Mouse (Mus musculus): Measurements from ENCODE around the gene Hspd1.
"Not testable (repeated sequence)": the region's sequence is repeated elsewhere in the genome, so short reads cannot be mapped to it uniquely, and the experiment has no call there.

The Hspd1 gene

GRCm38 (mm10) chr1:55086868-55087400, 1.1 kb downstream of the Hspd1 start:
- no peak for DNase-seq

GRCm38 (mm10) chr1:55085781-55086366, 2.2 kb downstream of the Hspd1 start:
- DNase-seq: no peak

DNA sequence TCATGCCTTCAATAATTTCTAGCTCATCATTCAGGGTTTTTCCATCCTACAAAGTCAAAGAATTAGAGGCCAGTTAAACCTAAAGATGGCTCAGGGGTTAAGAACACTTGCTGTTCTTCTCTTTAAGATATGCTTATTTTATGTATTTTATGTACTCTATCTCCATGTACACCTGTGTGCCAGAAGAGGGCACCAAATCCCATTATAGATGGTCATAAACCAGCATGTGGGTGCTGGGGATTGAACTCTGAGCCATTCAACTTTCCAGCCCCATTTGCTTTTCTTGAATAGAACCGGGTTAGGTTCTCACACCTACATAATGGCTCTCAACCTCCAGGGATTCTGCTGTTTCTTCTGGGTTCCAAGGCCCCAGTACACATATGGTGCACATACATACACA, 5.9 kb downstream of the Hspd1 start:
- peak; percentile 14 to 33 for DNase-seq

DNA sequence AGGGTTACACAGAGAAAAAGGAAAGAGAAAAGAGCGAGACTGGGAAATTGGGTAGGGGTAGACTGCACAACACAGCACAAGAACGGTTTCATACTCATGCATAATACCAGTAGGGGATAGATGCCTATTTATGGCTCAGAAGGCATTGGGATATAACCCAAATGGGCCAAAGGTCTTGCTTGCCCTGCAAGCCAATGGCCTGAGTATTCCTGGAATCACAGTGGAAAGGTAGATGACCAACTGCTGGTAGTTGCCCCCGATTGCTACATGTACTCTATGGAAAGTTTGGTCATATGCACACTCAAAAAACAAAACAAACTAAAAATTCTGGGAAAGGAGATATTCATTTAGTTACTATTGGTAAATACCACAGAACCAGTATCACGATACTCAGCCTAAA, 8.4 kb downstream of the Hspd1 start:
- no peak for DNase-seq

- no peak for DNase-seq
These were observed 11.1 kb downstream of the Hspd1 start for GRCm38 (mm10) chr1:55076849-55077516.

DNA sequence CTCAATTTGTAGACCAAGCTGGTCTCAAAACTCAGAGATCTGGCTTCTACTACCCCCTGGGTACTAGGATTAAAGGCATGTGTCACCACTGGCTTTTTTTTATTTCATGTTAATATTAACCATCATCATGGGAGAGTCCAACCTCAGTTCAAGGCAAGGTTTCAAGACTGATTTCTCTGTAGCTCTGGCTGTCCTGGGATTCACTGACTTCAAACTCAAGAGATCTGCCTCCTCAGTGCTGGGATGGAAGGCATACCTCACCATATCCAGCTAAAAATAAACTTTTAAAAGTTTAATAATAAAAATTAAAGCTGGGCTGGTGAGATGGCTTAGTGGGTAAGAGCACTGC, 11.7 kb downstream of the Hspd1 start:
- no peak for DNase-seq

- DNase-seq: no peak
These were observed 12.2 kb downstream of the Hspd1 start for GRCm38 (mm10) chr1:55075652-55076394.

- DNase-seq: no peak
These were observed 13.3 kb downstream of the Hspd1 start for GRCm38 (mm10) chr1:55074757-55075156.

GRCm38 (mm10) chr1:55072328-55072727, 15.7 kb downstream of the Hspd1 start:
- not testable (repeated sequence) for DNase-seq

GRCm38 (mm10) chr1:55061772-55062171, 26.3 kb downstream of the Hspd1 start:
- no peak for DNase-seq

DNA sequence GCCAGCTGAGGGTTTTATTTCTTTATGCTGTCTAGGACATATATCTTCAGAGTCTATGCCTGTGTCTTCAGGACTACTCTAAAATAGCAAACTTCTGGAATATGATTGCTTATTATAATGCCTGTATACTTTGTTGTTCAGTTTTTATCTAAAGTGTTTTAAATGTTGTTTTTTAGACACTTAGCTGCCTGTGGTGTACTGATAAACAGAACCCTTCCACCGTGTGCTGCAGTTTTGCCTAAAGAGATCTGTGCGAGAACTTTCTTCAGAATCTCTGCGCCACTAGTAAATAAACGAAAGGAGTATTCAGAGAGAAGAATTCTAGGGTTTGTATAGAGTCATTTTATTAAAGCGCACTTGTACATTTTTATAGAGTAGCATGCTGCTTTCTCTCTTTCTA, 26.9 kb downstream of the Hspd1 start:
- DNase-seq: no peak

GRCm38 (mm10) chr1:55058383-55058782, 29.7 kb downstream of the Hspd1 start:
- DNase-seq: not testable (repeated sequence)

DNA sequence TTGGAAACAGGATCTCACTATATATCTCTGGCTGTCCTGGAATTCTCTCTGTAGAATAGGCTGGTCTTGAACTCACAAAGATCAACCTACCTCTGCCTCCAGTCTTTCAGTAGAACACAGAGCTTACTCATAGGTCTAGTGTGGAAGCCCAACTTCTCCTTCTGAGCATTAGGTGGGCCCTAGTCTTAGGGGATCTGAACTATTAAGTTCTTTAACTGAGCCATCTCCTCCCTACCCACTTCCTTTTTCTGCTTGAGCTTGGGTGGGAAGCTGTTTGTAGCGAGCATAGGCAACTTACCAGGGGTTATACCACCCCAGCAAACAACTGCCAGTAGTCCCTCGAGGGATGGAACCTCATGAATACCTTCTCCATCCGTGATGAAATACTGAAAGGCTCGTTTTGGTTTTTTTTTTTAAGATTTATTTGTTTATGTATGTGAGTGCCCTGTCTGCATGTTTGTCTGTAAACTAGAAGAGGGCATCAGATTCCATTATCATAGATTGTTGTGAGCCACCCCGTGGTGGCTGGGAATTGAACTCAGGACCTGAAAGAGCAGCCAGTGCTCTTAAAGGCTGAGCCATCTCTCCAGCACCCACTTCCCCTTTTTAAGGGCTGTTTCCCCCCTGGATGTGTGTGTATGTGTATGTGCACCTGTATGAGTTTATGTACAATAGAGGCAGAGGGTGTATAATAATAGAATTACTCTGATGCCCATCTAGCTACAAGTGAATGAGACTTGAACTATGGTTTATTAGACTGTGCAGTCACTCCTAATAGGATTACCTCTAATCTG, 32.5 kb downstream of the Hspd1 start:
- peak; percentile 39 to 48 for DNase-seq

- DNase-seq: no peak
These were observed 34.4 kb downstream of the Hspd1 start for GRCm38 (mm10) chr1:55053596-55053995.

- no peak for DNase-seq
These were observed 35.0 kb downstream of the Hspd1 start for GRCm38 (mm10) chr1:55053005-55053404.

DNA sequence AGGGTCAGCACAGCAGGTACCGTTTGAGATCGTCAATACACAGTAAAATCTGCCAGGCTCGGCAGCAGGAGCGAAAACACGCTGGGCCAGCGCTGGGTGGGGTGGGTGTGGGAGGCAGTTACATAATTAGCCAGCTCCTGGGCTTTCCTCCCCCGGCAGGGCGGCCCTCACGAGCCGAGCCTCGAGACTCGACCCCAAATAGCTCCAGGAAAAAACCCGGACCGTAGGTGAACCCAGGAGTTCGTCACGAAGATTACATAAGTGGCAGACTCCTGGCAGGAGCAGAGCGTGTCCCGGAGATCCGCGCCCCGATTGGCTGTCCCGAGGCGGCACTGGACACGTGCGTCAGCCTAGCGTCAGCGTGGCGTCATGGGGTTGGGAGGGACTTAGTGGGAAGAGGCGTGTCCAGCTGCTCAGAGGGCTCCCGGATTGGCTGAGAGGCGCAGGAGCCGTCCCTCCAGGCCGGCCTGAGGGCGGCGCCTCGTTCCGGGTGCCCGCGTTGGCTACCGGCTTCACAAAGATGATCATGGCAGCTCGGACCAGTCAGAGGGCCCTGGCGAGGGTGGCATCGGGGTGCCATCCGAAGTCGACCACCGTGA, 35.6 kb downstream of the Hspd1 start, which contains the start of gene Coq10b:
Gene Coq10b, plus strand, starts transcription at position 416 of the 599 bp plus-strand sequence.
- DNase-seq: peak; percentile 99 to 100

DNA sequence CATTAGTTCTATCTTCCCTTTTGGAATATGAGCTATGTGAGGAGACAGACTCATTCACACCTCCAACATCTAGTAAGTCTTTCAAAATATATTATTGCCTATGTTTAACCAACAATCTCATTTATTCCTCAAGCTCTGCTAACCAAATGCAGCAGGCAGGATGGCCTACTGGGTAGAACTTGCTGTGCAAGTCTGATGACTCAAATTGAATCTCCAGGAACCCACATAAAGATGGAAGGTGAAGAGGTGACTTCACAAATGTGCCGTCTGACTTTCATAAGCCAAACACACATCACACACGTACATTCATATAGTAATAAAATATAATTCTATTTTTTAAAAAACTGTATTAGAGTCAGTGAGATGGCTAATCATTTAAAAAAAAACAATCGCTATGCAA, 36.4 kb downstream of the Hspd1 start:
- no peak for DNase-seq

DNA sequence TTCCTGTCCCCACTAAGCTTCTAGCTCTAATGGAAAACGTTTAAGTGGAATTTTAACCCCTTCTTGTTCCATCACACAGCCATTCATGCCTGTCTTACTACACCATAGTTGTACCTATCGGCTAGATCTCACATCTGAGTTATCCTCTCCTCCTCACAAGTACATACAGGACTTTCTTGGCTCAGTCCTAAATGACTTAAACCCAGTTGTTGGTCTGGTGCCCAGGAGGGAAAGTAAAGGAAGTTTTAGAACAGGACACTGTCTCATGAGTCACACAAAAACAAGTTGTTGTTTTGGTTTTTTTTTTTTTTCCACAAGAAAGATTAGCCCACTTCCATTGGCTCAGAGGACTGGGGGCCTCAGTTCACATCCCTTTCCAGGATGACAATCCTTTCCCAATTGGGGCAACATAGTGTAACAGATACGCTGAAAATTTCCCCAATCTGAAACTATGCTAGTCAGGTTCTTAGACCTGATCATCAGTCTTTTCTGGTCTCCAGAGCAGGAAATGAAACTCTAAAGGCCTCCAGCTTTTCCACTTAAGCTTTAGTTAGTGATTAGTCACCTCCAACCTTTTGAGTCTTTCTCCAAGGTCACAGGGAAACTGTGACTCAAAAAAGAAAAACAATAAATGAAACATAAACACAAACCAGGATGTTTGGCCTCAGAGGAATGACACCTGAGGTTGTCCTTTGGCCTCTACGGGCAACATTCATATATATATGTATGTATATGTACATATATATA, 39.0 kb downstream of the Hspd1 start:
- DNase-seq: no peak

- no peak for DNase-seq
These were observed 44.9 kb downstream of the Hspd1 start for GRCm38 (mm10) chr1:55043164-55043563.

GRCm38 (mm10) chr1:55042246-55042645, 45.8 kb downstream of the Hspd1 start:
- peak; percentile 39 to 53 for DNase-seq

DNA sequence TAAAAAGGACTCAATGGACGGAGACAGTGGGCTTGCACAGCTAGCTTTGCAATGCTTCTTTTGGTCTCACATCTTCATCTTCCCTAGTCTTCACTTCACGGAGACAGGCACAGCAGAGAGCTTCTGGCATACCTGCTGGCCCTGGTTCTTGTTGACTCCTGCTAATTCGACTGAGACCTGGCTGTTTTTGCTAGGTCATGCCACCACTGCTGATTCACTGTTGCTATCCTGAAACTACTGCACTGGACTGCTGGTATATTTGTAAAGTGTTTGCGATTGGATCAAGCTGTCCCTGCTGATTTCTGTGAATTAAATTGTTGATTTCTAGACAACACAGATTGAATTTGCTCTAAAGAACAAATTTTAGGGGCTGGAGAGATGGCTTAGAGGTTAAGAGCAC, 46.4 kb downstream of the Hspd1 start:
- no peak for DNase-seq

DNA sequence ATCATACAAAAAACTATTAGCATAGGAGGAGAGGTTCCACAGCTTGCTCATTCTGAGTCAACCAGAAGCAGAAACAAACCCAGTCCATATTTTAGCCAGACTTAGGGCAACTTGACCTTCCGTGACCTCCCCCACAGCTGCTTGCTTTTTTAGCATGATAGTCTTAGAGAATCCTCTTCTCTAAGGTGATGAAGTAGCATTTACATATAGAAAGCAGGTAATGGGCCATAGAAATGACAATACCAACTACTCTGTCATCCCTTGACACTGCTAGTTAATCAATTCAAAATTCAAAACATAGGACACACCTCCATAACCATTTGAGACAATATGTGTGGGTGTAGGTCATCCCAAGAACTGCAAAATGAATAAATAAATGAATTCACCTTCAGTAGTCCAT, 48.1 kb downstream of the Hspd1 start:
- no peak for DNase-seq

Data from B cell, adult 2 months (primary cell).